In genomic region chr11:102184253-102184645, GRCm38 (mm10) we compare ENCODE assay signal across 8 mouse cellular contexts. TPM values are rescaled to one million over a fixed set of nuclear protein-coding genes. Genes with fewer than 3 reads are reported as not detected.
A peak's percentile ranks its signal among the peaks of the same experiment; 100 is the strongest.
DNase-seq lines count a peak whose midpoint lies in the region; ATAC-seq and TF ChIP-seq lines count a peak whose summit lies in the region.

No protein-coding gene starts in this region.

- peak overlapping the region; percentile 90 for H3K9ac ChIP-seq in limb, embryonic 14.5 days (ENCODE audit: low read depth, low read length, severe bottlenecking)
- peak overlapping the region; percentile 95 for H3K9ac ChIP-seq in stomach, postnatal 0 days (ENCODE audit: low read length)

- DNase-seq in CD4-positive, CD25-positive, alpha-beta regulatory T cell, adult 2 months (ENCODE audit: low read depth, low spot score): peak; percentile 35
- no peak for DNase-seq in testis, postnatal 10 days (ENCODE audit: low spot score)
- DNase-seq in limb, embryonic 14.5 days (ENCODE audit: low spot score): no peak
- no peak for DNase-seq in stomach, postnatal 0 days (ENCODE audit: low spot score)
- DNase-seq in adrenal gland, adult 8-10 months: no peak
- DNase-seq in layer of hippocampus, adult 9-11 months: no peak

- no peak for TF ChIP-seq CTCF in testis, adult 2 months (IDR thresholded peaks at IDR 0.05; ENCODE audit: control insufficient read depth, insufficient read depth, insufficient replicate concordance, low read depth, low read length)
- TF ChIP-seq CTCF in stomach, postnatal 0 days (IDR thresholded peaks at IDR 0.05; ENCODE audit: low read depth): no peak

- TF ChIP-seq EP300 in stomach, postnatal 0 days (optimal IDR thresholded peaks at IDR 0.05): no peak

- no peak for ATAC-seq in CD4-positive, CD25-positive, alpha-beta regulatory T cell, adult 4 months
- no peak for ATAC-seq in limb, embryonic 14.5 days (ENCODE audit: low FRiP score, low read depth)
- no peak for ATAC-seq in stomach, postnatal 0 days (ENCODE audit: low FRiP score, low TSS enrichment)

- H3K36me3 ChIP-seq in testis, adult 2 months (ENCODE audit: control insufficient read depth, insufficient read depth, low read length): no peaks in the 10 kb centered on the region
- peaks cover 27% of the 10 kb centered on the region for H3K36me3 ChIP-seq in limb, embryonic 14.5 days (ENCODE audit: control insufficient read depth, insufficient read depth, low read length)
- no peaks in the 10 kb centered on the region; the same call in 1 of the 2 replicates for H3K36me3 ChIP-seq in stomach, postnatal 0 days (ENCODE audit: control insufficient read depth, insufficient read depth, low read length)

- peak overlapping the region; percentile 72 for H3K27ac ChIP-seq in testis, adult 2 months (ENCODE audit: control insufficient read depth, insufficient read depth, low read depth, low read length)
- H3K27ac ChIP-seq in limb, embryonic 14.5 days (replicated peaks; ENCODE audit: low read depth, low read length): peak overlapping the region; percentile 92; the same call in 1 of the 2 replicates
- H3K27ac ChIP-seq in stomach, postnatal 0 days (replicated peaks): peak overlapping the region; percentile 93

- peak overlapping the region; percentile 99 for H3K4me3 ChIP-seq in testis, adult 2 months (ENCODE audit: control insufficient read depth, low read depth, low read length)
- H3K4me3 ChIP-seq in limb, embryonic 14.5 days (replicated peaks; ENCODE audit: low read length): peak overlapping the region; percentile 80
- peak overlapping the region; percentile 88 for H3K4me3 ChIP-seq in stomach, postnatal 0 days (ENCODE audit: low read depth, low read length)

- peak overlapping the region; percentile 62 for H3K4me2 ChIP-seq in limb, embryonic 14.5 days (replicated peaks; ENCODE audit: low read depth, low read length, severe bottlenecking)
- peak overlapping the region; percentile 88 for H3K4me2 ChIP-seq in stomach, postnatal 0 days (replicated peaks; ENCODE audit: low read depth)

- no peak for TF ChIP-seq POLR2A in testis, adult 2 months (IDR thresholded peaks at IDR 0.05; ENCODE audit: control insufficient read depth, low read depth, low read length)
- no peak for TF ChIP-seq POLR2A in limb, embryonic 14.5 days (IDR thresholded peaks at IDR 0.05; ENCODE audit: borderline replicate concordance, extremely low read depth, insufficient read depth, insufficient read length)

- H3K27me3 ChIP-seq in testis, adult 2 months (ENCODE audit: control insufficient read depth, insufficient read depth, low read length): no peaks in the 10 kb centered on the region
- H3K27me3 ChIP-seq in limb, embryonic 14.5 days (ENCODE audit: control insufficient read depth, insufficient read depth, low read length): no peaks in the 10 kb centered on the region
- no peaks in the 10 kb centered on the region for H3K27me3 ChIP-seq in stomach, postnatal 0 days (ENCODE audit: control insufficient read depth, insufficient read depth, low read length)

- H3K4me1 ChIP-seq in testis, adult 2 months (ENCODE audit: control insufficient read depth, insufficient read depth, low read length): no peaks in the 10 kb centered on the region
- H3K4me1 ChIP-seq in limb, embryonic 14.5 days (ENCODE audit: control insufficient read depth, insufficient read depth, low read length): peaks cover 4% of the 10 kb centered on the region; the same call in 1 of the 2 replicates
- 0 out of 2 replicates have a peak, but pooled peaks cover 3% of the 10 kb centered on the region for H3K4me1 ChIP-seq in stomach, postnatal 0 days (replicated peaks; ENCODE audit: control insufficient read depth, insufficient read depth)

- WGBS in limb, embryonic 14.5 days: 4% methylated on average over 7 of the region's 7 CpGs
- 3% methylated on average over 7 of the region's 7 CpGs for WGBS in stomach, postnatal 0 days

- H3K9me3 ChIP-seq in limb, embryonic 14.5 days (ENCODE audit: control insufficient read depth, low read length): no peaks in the 10 kb centered on the region
- H3K9me3 ChIP-seq in stomach, postnatal 0 days (ENCODE audit: control insufficient read depth, low read length): no peaks in the 10 kb centered on the region

RNA-seq across cellular contexts. Expression of gene Lsm12, which starts 0.8 kb away (rescaled TPM):
- 10 to 100 TPM; 33.4 to 69.4 TPM for polyA plus RNA-seq in CD4-positive, CD25-positive, alpha-beta regulatory T cell, adult 4 months (2017; shearing (Covaris generic))
- 41.5 and 41.8 TPM in 2 replicates for polyA plus RNA-seq in testis, adult 2 months (2012; rRNA removed)
- polyA plus RNA-seq in limb, embryonic 14.5 days (2012; rRNA removed): 38.5 and 40.0 TPM in 2 replicates
- polyA plus RNA-seq in limb, embryonic 14.5 days (2014; fragmentation: Nextera tagmentation; extraction: Ambion mirVana): 83.8 and 86.0 TPM in 2 replicates
- 70.0 and 99.4 TPM in 2 replicates for polyA plus RNA-seq in stomach, postnatal 0 days (2015; fragmentation: Nextera tagmentation; extraction: Ambion mirVana)
- 10 to 100 TPM; 67.2 to 86.9 (median 81.0) TPM for total RNA-seq in adrenal gland, adult 8-10 months (2022)

RNA-seq across cellular contexts. Expression of gene G6pc3, which starts 5.2 kb away (rescaled TPM):
- 10 to 100 TPM; 29.1 to 53.9 TPM for polyA plus RNA-seq in CD4-positive, CD25-positive, alpha-beta regulatory T cell, adult 4 months (2017; shearing (Covaris generic))
- 416 and 434 TPM in 2 replicates for polyA plus RNA-seq in testis, adult 2 months (2012; rRNA removed)
- 42.7 and 60.4 TPM in 2 replicates for polyA plus RNA-seq in limb, embryonic 14.5 days (2012; rRNA removed)
- 27.6 and 33.7 TPM in 2 replicates for polyA plus RNA-seq in limb, embryonic 14.5 days (2014; fragmentation: Nextera tagmentation; extraction: Ambion mirVana)
- polyA plus RNA-seq in stomach, postnatal 0 days (2015; fragmentation: Nextera tagmentation; extraction: Ambion mirVana): 19.2 and 19.4 TPM in 2 replicates
- total RNA-seq in adrenal gland, adult 8-10 months (2022): 100 to 1,000 TPM; 143 to 173 (median 158) TPM

RNA-seq across cellular contexts. Expression of gene Tmem101, which starts 28.0 kb away (rescaled TPM):
- 10 to 100 TPM; 10.8 to 19.6 TPM for polyA plus RNA-seq in CD4-positive, CD25-positive, alpha-beta regulatory T cell, adult 4 months (2017; shearing (Covaris generic))
- 13.3 and 15.1 TPM in 2 replicates for polyA plus RNA-seq in testis, adult 2 months (2012; rRNA removed)
- polyA plus RNA-seq in limb, embryonic 14.5 days (2012; rRNA removed): 37.1 and 47.9 TPM in 2 replicates
- 29.7 and 34.5 TPM in 2 replicates for polyA plus RNA-seq in limb, embryonic 14.5 days (2014; fragmentation: Nextera tagmentation; extraction: Ambion mirVana)
- polyA plus RNA-seq in stomach, postnatal 0 days (2015; fragmentation: Nextera tagmentation; extraction: Ambion mirVana): 13.8 and 14.5 TPM in 2 replicates
- 10 to 100 TPM; 18.0 to 21.8 (median 19.7) TPM for total RNA-seq in adrenal gland, adult 8-10 months (2022)

RNA-seq across cellular contexts. Expression of gene Nags, which starts 38.9 kb away (rescaled TPM):
- polyA plus RNA-seq in CD4-positive, CD25-positive, alpha-beta regulatory T cell, adult 4 months (2017; shearing (Covaris generic)): not detected
- polyA plus RNA-seq in testis, adult 2 months (2012; rRNA removed): 6.2 and 8.0 TPM in 2 replicates
- polyA plus RNA-seq in limb, embryonic 14.5 days (2012; rRNA removed): 0.06 and 0.09 TPM in 2 replicates
- polyA plus RNA-seq in limb, embryonic 14.5 days (2014; fragmentation: Nextera tagmentation; extraction: Ambion mirVana): not detected in 2 replicates
- polyA plus RNA-seq in stomach, postnatal 0 days (2015; fragmentation: Nextera tagmentation; extraction: Ambion mirVana): 0.07 TPM in 1 of 2 replicates, not detected in the other
- total RNA-seq in adrenal gland, adult 8-10 months (2022): 1 to 10 TPM in 2 of 4 experiments, under 1 TPM in 2; 0.20 to 3.0 (median 1.6) TPM

RNA-seq across cellular contexts. Expression of gene Hdac5, which starts 45.7 kb away (rescaled TPM):
- 10 to 100 TPM in 1 of 2 experiments, 1 to 10 TPM in 1; 6.5 to 12.3 TPM for polyA plus RNA-seq in CD4-positive, CD25-positive, alpha-beta regulatory T cell, adult 4 months (2017; shearing (Covaris generic))
- 68.9 and 84.1 TPM in 2 replicates for polyA plus RNA-seq in testis, adult 2 months (2012; rRNA removed)
- 86.2 and 149 TPM in 2 replicates for polyA plus RNA-seq in limb, embryonic 14.5 days (2012; rRNA removed)
- polyA plus RNA-seq in limb, embryonic 14.5 days (2014; fragmentation: Nextera tagmentation; extraction: Ambion mirVana): 46.7 and 57.4 TPM in 2 replicates
- polyA plus RNA-seq in stomach, postnatal 0 days (2015; fragmentation: Nextera tagmentation; extraction: Ambion mirVana): 33.8 and 43.3 TPM in 2 replicates
- 100 to 1,000 TPM; 100 to 175 (median 132) TPM for total RNA-seq in adrenal gland, adult 8-10 months (2022)
